Mouse (Mus musculus) MEL (cell line): Measurements from ENCODE around the gene Fto. TPM values are rescaled to one million over a fixed set of nuclear protein-coding genes. Genes with fewer than 3 reads are reported as not detected.

ENCODE experiments used
- DNase-seq: peaks from one replicate; pipeline ENCODE4 v3.0.0; 2011; ENCODE audit warnings: low read depth, low spot score
- H3K27ac ChIP-seq: 2 replicates; pipeline ENCODE4 v1.5.1; 2012; ENCODE audit warnings: low read depth, mild to moderate bottlenecking, control low read depth, low read length, moderate library complexity; ENCODE audit not compliant: control insufficient read depth
- H3K27me3 ChIP-seq, 2 experiments: fragments of 150-350 bp in 1 of 2; sonication (generic) in 1 of 2; 2 replicates each; pipeline ENCODE4 v1.6.1; 2012; ENCODE audit warnings: low read length in 2 of 2, mild to moderate bottlenecking in 2 of 2, improper control_type of control experiment in 1 of 2, moderate library complexity in 1 of 2; ENCODE audit not compliant: insufficient read depth in 2 of 2, control insufficient read depth in 1 of 2
- H3K36me3 ChIP-seq, 2 experiments: 2 replicates each; pipeline ENCODE4 v1.6.1; 2012 to 2014; ENCODE audit warnings: low read length in 2 of 2, improper control_type of control experiment in 1 of 2, inconsistent platforms in 1 of 2, mild to moderate bottlenecking in 1 of 2; ENCODE audit not compliant: insufficient read depth in 2 of 2, control insufficient read depth in 1 of 2
- H3K4me1 ChIP-seq, 2 experiments: fragments of 150-350 bp in 1 of 2; sonication (generic) in 1 of 2; 2 replicates each; pipeline ENCODE4 v1.6.1; 2012; ENCODE audit warnings: low read length in 2 of 2, improper control_type of control experiment in 1 of 2, mild to moderate bottlenecking in 1 of 2; ENCODE audit not compliant: insufficient read depth in 2 of 2, control insufficient read depth in 1 of 2
- H3K4me3 ChIP-seq, 2 experiments: fragments of 150-350 bp in 1 of 2; sonication (generic) in 1 of 2; 2 replicates each; pipeline ENCODE4 v1.5.1; 2012; ENCODE audit warnings: low read depth in 2 of 2, low read length in 2 of 2, mild to moderate bottlenecking in 2 of 2, moderate library complexity in 2 of 2, control low read depth in 1 of 2, improper control_type of control experiment in 1 of 2; ENCODE audit not compliant: control insufficient read depth in 1 of 2, insufficient read depth in 1 of 2
- H3K79me2 ChIP-seq: 2 replicates; pipeline ENCODE4 v1.6.1; 2012; ENCODE audit warnings: mild to moderate bottlenecking, low read length, moderate library complexity; ENCODE audit not compliant: control insufficient read depth, poor library complexity, insufficient read depth
- H3K9ac ChIP-seq: 2 replicates; pipeline ENCODE4 v1.6.1; 2012; ENCODE audit warnings: low read depth, mild to moderate bottlenecking, control low read depth, low read length, moderate library complexity; ENCODE audit not compliant: control insufficient read depth, poor library complexity, severe bottlenecking
- H3K9me3 ChIP-seq: fragments of 150-350 bp; sonication (generic); replicated peaks from 2 replicates; pipeline ENCODE4 v1.6.1; 2012; ENCODE audit warnings: mild to moderate bottlenecking, low read length, improper control_type of control experiment, moderate library complexity; ENCODE audit not compliant: insufficient read depth
- BHLHE40 ChIP-seq: IDR thresholded peaks from 2 replicates; pipeline ENCODE4 v1.6.1; 2012; ENCODE audit warnings: low read depth, mild to moderate bottlenecking, inconsistent platforms, low read length, improper control_type of control experiment, borderline replicate concordance
- CHD1 ChIP-seq: IDR thresholded peaks from 2 replicates; pipeline ENCODE4 v1.6.1; 2012; ENCODE audit warnings: low read depth, mild to moderate bottlenecking, inconsistent platforms, low read length, improper control_type of control experiment
- CHD2 ChIP-seq: IDR thresholded peaks from 2 replicates; pipeline ENCODE4 v1.6.1; 2011; ENCODE audit warnings: low read length, improper control_type of control experiment
- E2F4 ChIP-seq: IDR thresholded peaks from 2 replicates; pipeline ENCODE4 v1.6.1; 2011; ENCODE audit warnings: low read depth, low read length, improper control_type of control experiment, borderline replicate concordance
- EP300 ChIP-seq, 2 experiments: IDR thresholded peaks; 2 replicates each; pipeline ENCODE4 v1.6.1; 2011; ENCODE audit warnings: improper control_type of control experiment in 2 of 2, low read length in 2 of 2, low read depth in 1 of 2, mild to moderate bottlenecking in 1 of 2
- ETS1 ChIP-seq: IDR thresholded peaks from 2 replicates; pipeline ENCODE4 v1.6.1; 2012; ENCODE audit warnings: low read depth, mild to moderate bottlenecking, inconsistent platforms, low read length, improper control_type of control experiment, moderate library complexity
- JUND ChIP-seq: IDR thresholded peaks from 2 replicates; pipeline ENCODE4 v1.6.1; 2011; ENCODE audit warnings: low read depth, mild to moderate bottlenecking, improper control_type of control experiment, low read length
- MAFK ChIP-seq: IDR thresholded peaks from 2 replicates; pipeline ENCODE4 v1.6.1; 2011; ENCODE audit warnings: low read depth, mild to moderate bottlenecking, low read length, improper control_type of control experiment, borderline replicate concordance
- MEF2A ChIP-seq: IDR thresholded peaks from 2 replicates; pipeline ENCODE4 v1.6.1; 2014; ENCODE audit warnings: low read depth, mild to moderate bottlenecking, inconsistent platforms, low read length, improper control_type of control experiment; ENCODE audit not compliant: poor library complexity, insufficient replicate concordance, severe bottlenecking; ENCODE audit errors: extremely low read depth
- MXI1 ChIP-seq: IDR thresholded peaks from 2 replicates; pipeline ENCODE4 v1.6.1; 2011; ENCODE audit warnings: mild to moderate bottlenecking, low read depth, low read length, improper control_type of control experiment
- MYC ChIP-seq: IDR thresholded peaks from 2 replicates; pipeline ENCODE4 v1.6.1; 2011; ENCODE audit warnings: low read depth, mild to moderate bottlenecking, low read length, improper control_type of control experiment, moderate library complexity
- NELFE ChIP-seq: IDR thresholded peaks from 2 replicates; pipeline ENCODE4 v1.6.1; 2011; ENCODE audit warnings: low read depth, low read length, improper control_type of control experiment
- NRF1 ChIP-seq: IDR thresholded peaks from 2 replicates; pipeline ENCODE4 v1.6.1; 2014; ENCODE audit warnings: low read depth, mild to moderate bottlenecking, inconsistent platforms, low read length, improper control_type of control experiment, moderate library complexity; ENCODE audit not compliant: poor library complexity, insufficient read depth, severe bottlenecking
- POLR2A ChIP-seq, 2 experiments: IDR thresholded peaks; 2 replicates each; pipeline ENCODE4 v1.6.1; 2011 to 2012; ENCODE audit warnings: low read length in 2 of 2, mild to moderate bottlenecking in 2 of 2, control low read depth in 1 of 2, improper control_type of control experiment in 1 of 2, low read depth in 1 of 2, moderate library complexity in 1 of 2; ENCODE audit not compliant: control insufficient read depth in 1 of 2, insufficient read depth in 1 of 2, poor library complexity in 1 of 2
- POLR2AphosphoS5 ChIP-seq: IDR thresholded peaks from 2 replicates; pipeline ENCODE4 v1.6.1; 2012; ENCODE audit warnings: low read depth, borderline replicate concordance, mild to moderate bottlenecking, inconsistent platforms, low read length, moderate library complexity, mixed read lengths
- RAD21 ChIP-seq: IDR thresholded peaks from 2 replicates; pipeline ENCODE4 v1.6.1; 2011; ENCODE audit warnings: mild to moderate bottlenecking, low read depth, low read length, improper control_type of control experiment
- RCOR1 ChIP-seq: IDR thresholded peaks from 2 replicates; pipeline ENCODE4 v1.6.1; 2012; ENCODE audit warnings: low read depth, mild to moderate bottlenecking, inconsistent platforms, low read length, improper control_type of control experiment
- SIN3A ChIP-seq: IDR thresholded peaks from 2 replicates; pipeline ENCODE4 v1.6.1; 2012; ENCODE audit warnings: low read length, improper control_type of control experiment, inconsistent platforms
- SMC3 ChIP-seq: IDR thresholded peaks from 2 replicates; pipeline ENCODE4 v1.6.1; 2011; ENCODE audit warnings: low read depth, low read length, improper control_type of control experiment
- TAL1 ChIP-seq: IDR thresholded peaks from 2 replicates; pipeline ENCODE4 v1.6.1; 2012; ENCODE audit warnings: mild to moderate bottlenecking, inconsistent platforms, low read length, moderate library complexity, mixed read lengths
- TBP ChIP-seq: IDR thresholded peaks from 2 replicates; pipeline ENCODE4 v1.8.0; 2011; ENCODE audit warnings: low read depth, low read length, improper control_type of control experiment
- UBTF ChIP-seq: IDR thresholded peaks from 2 replicates; pipeline ENCODE4 v1.6.1; 2012; ENCODE audit warnings: low read depth, mild to moderate bottlenecking, inconsistent platforms, low read length, improper control_type of control experiment, moderate library complexity, borderline replicate concordance; ENCODE audit not compliant: insufficient read depth
- USF1 ChIP-seq: IDR thresholded peaks from 2 replicates; pipeline ENCODE4 v1.6.1; 2014; ENCODE audit warnings: low read depth, mild to moderate bottlenecking, inconsistent platforms, low read length, improper control_type of control experiment, moderate library complexity
- USF2 ChIP-seq, 2 experiments: IDR thresholded peaks; 2 replicates each; pipeline ENCODE4 v1.6.1; 2011 to 2012; ENCODE audit warnings: improper control_type of control experiment in 2 of 2, low read length in 2 of 2, borderline replicate concordance in 1 of 2, inconsistent platforms in 1 of 2, low read depth in 1 of 2, mild to moderate bottlenecking in 1 of 2; ENCODE audit not compliant: insufficient read depth in 1 of 2
- ZKSCAN1 ChIP-seq: IDR thresholded peaks from 2 replicates; pipeline ENCODE4 v1.6.1; 2012; ENCODE audit warnings: low read depth, mild to moderate bottlenecking, inconsistent platforms, low read length, improper control_type of control experiment, moderate library complexity
- ZMIZ1 ChIP-seq: IDR thresholded peaks from 2 replicates; pipeline ENCODE4 v1.6.1; 2012; ENCODE audit warnings: low read depth, mild to moderate bottlenecking, inconsistent platforms, low read length, improper control_type of control experiment, moderate library complexity
- polyA plus RNA-seq, 2 experiments: library from polyadenylated mRNA; stranded (reverse) in 1 of 2; unstranded in 1 of 2; fragments of >175 nt in 1 of 2; fragments of >200 nt in 1 of 2; gene quantifications; 2 replicates each; pipeline versions ENCODE4 v1.2.1 to v1.2.4; 2012; ENCODE audit warnings: low replicate concordance in 2 of 2, low read depth in 1 of 2; ENCODE audit not compliant: insufficient read length in 2 of 2, insufficient read depth in 1 of 2, missing spikeins in 1 of 2
- total RNA-seq: library from RNA; depleted of rRNA; stranded (reverse); fragments of 300-350 nt; gene quantifications from 2 replicates; pipeline ENCODE4 v1.2.3, GENCODE M21; 2012

Fto gene
- total and polyA plus RNA-seq, 3 experiments, result 13.5 to 41.1 TPM; not detected in 1

GRCm38 (mm10) chr8:91561241-91561640 is 247.9 kb downstream of the Fto start (continued):
- TF ChIP-seq MYC (no peak), POLR2A (IDR thresholded peaks at IDR 0.05; ENCODE audit: control insufficient read depth in 1 of 2, insufficient read depth in 1 of 2, low read depth in 1 of 2, low read length in 2 of 2, poor library complexity in 1 of 2) (no peak)

- H3K4me1 ChIP-seq, result peaks cover 0 to 2% of the 10 kb centered on the region in 2 experiments; a peak in 2 of 4 replicates
- no peaks in the 10 kb centered on the region for H3K79me2 ChIP-seq
- H3K9ac ChIP-seq, result no peak overlapping the region
- no peak for TF ChIP-seq ETS1
- no peak for TF ChIP-seq BHLHE40
- no peak for TF ChIP-seq SIN3A
- no peak for TF ChIP-seq POLR2AphosphoS5
- no peak for TF ChIP-seq ZKSCAN1
- no peak for TF ChIP-seq TBP
- TF ChIP-seq CHD1, result no peak
- no peak for TF ChIP-seq SMC3
- no peak for TF ChIP-seq E2F4
- no peak for TF ChIP-seq USF2 (IDR thresholded peaks at IDR 0.05; ENCODE audit: borderline replicate concordance in 1 of 2, insufficient read depth in 1 of 2, low read depth in 1 of 2, low read length in 2 of 2)
- no peak for TF ChIP-seq UBTF
- no peak for TF ChIP-seq RAD21
- no peak for TF ChIP-seq EP300 (IDR thresholded peaks at IDR 0.05; ENCODE audit: low read depth in 1 of 2, low read length in 2 of 2)
- TF ChIP-seq CHD2, result no peak
- no peak overlapping the region for H3K27ac ChIP-seq
- H3K9me3 ChIP-seq, result no peaks in the 10 kb centered on the region
- H3K27me3 ChIP-seq, result no peaks in the 10 kb centered on the region
- H3K36me3 ChIP-seq, result peaks cover 0 to 3% of the 10 kb centered on the region in 2 experiments; a peak in 2 of 4 replicates
- no peak overlapping the region for H3K4me3 ChIP-seq
- no peak for DNase-seq
Measured at GRCm38 (mm10) chr8:91562600-91562999, 249.3 kb downstream of the Fto start.

- no peaks in the 10 kb centered on the region for H3K27me3 ChIP-seq
- TF ChIP-seq USF2 (IDR thresholded peaks at IDR 0.05; ENCODE audit: borderline replicate concordance in 1 of 2, insufficient read depth in 1 of 2, low read depth in 1 of 2, low read length in 2 of 2), result no peak
- TF ChIP-seq NELFE, result no peak
- TF ChIP-seq TBP, result no peak
- no peak for TF ChIP-seq JUND
- no peak for TF ChIP-seq ZMIZ1
- TF ChIP-seq TAL1, result no peak
- TF ChIP-seq USF1, result no peak
- TF ChIP-seq MXI1, result no peak
- no peak for TF ChIP-seq POLR2AphosphoS5
- TF ChIP-seq MYC, result no peak
- no peak for TF ChIP-seq CHD1
- no peak for TF ChIP-seq SMC3
- no peak for TF ChIP-seq RCOR1
- TF ChIP-seq NRF1, result no peak
- no peak for TF ChIP-seq MAFK
- TF ChIP-seq CHD2, result no peak
- TF ChIP-seq SIN3A, result no peak
- TF ChIP-seq MEF2A, result no peak
- TF ChIP-seq POLR2A (IDR thresholded peaks at IDR 0.05; ENCODE audit: control insufficient read depth in 1 of 2, insufficient read depth in 1 of 2, low read depth in 1 of 2, low read length in 2 of 2, poor library complexity in 1 of 2), result no peak
- H3K9me3 ChIP-seq, result no peaks in the 10 kb centered on the region
- H3K9ac ChIP-seq, result no peak overlapping the region
- DNase-seq, result no peak
- H3K4me3 ChIP-seq, result no peak overlapping the region
- no peaks in the 10 kb centered on the region for H3K4me1 ChIP-seq
- no peak overlapping the region for H3K27ac ChIP-seq
- H3K36me3 ChIP-seq, result no peaks in the 10 kb centered on the region
- no peaks in the 10 kb centered on the region for H3K79me2 ChIP-seq
Measured at GRCm38 (mm10) chr8:91563326-91563725, 250.0 kb downstream of the Fto start.
